Mouse (Mus musculus): Measurements from ENCODE around the gene Olfr642. TPM values are rescaled to one million over a fixed set of nuclear protein-coding genes. Genes with fewer than 3 reads are reported as not detected.

Gene Olfr642
- polyA plus RNA-seq, 1 experiment from 2014 or later, result not detected

- Histone ChIP-seq H3K36me3 (ENCODE audit: control insufficient read depth, insufficient read depth, low read length) (no peaks in the 10 kb centered on the region), H3K9me3 (ENCODE audit: control insufficient read depth, low read length) (no peaks in the 10 kb centered on the region), H3K27me3 (ENCODE audit: control insufficient read depth, insufficient read depth, low read length) (no peaks in the 10 kb centered on the region), H3K4me2 (replicated peaks; ENCODE audit: low read depth) (no peak within 1 kb of the TSS), H3K4me3 (ENCODE audit: low read depth, low read length) (no peak within 1 kb of the TSS), H3K27ac (replicated peaks) (no peak within 1 kb of the TSS), H3K4me1 (replicated peaks; ENCODE audit: control insufficient read depth, insufficient read depth) (no peaks in the 10 kb centered on the region), H3K9ac (ENCODE audit: low read length) (no peak within 1 kb of the TSS)
- no peak for ATAC-seq (ENCODE audit: low FRiP score, low TSS enrichment)
- 67% methylated on average over 1 of the region's 1 CpGs for WGBS
- TF ChIP-seq CTCF (IDR thresholded peaks at IDR 0.05; ENCODE audit: low read depth) (no peak), EP300 (optimal IDR thresholded peaks at IDR 0.05) (no peak)
- no peak for DNase-seq (ENCODE audit: low spot score)
Measured at GRCm38 (mm10) chr7:104035145-104035544, 17.3 kb downstream of the Olfr642 start, which contains the start of gene Olfr641. Gene Olfr641 (plus strand): TSS chr7:104035445.

- H3K36me3 ChIP-seq (ENCODE audit: control insufficient read depth, insufficient read depth, low read length), result no peaks in the 10 kb centered on the region
- H3K4me1 ChIP-seq (replicated peaks; ENCODE audit: control insufficient read depth, insufficient read depth), result no peaks in the 10 kb centered on the region
- no peak overlapping the region for H3K27ac ChIP-seq (replicated peaks)
- TF ChIP-seq EP300 (optimal IDR thresholded peaks at IDR 0.05) (no peak), CTCF (IDR thresholded peaks at IDR 0.05; ENCODE audit: low read depth) (no peak)
- H3K4me3 ChIP-seq (ENCODE audit: low read depth, low read length), result no peak overlapping the region
- no peak for DNase-seq (ENCODE audit: low spot score)
- no peak for ATAC-seq (ENCODE audit: low FRiP score, low TSS enrichment)
- WGBS, result 80% methylated on average over 3 of the region's 3 CpGs
- H3K4me2 ChIP-seq (replicated peaks; ENCODE audit: low read depth), result no peak overlapping the region
- H3K9ac ChIP-seq (ENCODE audit: low read length), result no peak overlapping the region
- no peaks in the 10 kb centered on the region for H3K27me3 ChIP-seq (ENCODE audit: control insufficient read depth, insufficient read depth, low read length)
- no peaks in the 10 kb centered on the region for H3K9me3 ChIP-seq (ENCODE audit: control insufficient read depth, low read length)
Measured at GRCm38 (mm10) chr7:104026978-104027377, 25.5 kb downstream of the Olfr642 start.

- Histone ChIP-seq H3K9me3 (ENCODE audit: control insufficient read depth, low read length) (no peaks in the 10 kb centered on the region), H3K9ac (ENCODE audit: low read length) (no peak within 1 kb of the TSS), H3K4me3 (ENCODE audit: low read depth, low read length) (no peak within 1 kb of the TSS), H3K4me2 (replicated peaks; ENCODE audit: low read depth) (no peak within 1 kb of the TSS), H3K4me1 (replicated peaks; ENCODE audit: control insufficient read depth, insufficient read depth) (no peaks in the 10 kb centered on the region), H3K27me3 (ENCODE audit: control insufficient read depth, insufficient read depth, low read length) (no peaks in the 10 kb centered on the region), H3K36me3 (ENCODE audit: control insufficient read depth, insufficient read depth, low read length) (no peaks in the 10 kb centered on the region), H3K27ac (replicated peaks) (no peak within 1 kb of the TSS)
- ATAC-seq (ENCODE audit: low FRiP score, low TSS enrichment), result no peak
- 77% methylated on average over 6 of the region's 6 CpGs for WGBS
- DNase-seq (ENCODE audit: low spot score), result no peak
- TF ChIP-seq EP300 (optimal IDR thresholded peaks at IDR 0.05), result no peak
- TF ChIP-seq CTCF (IDR thresholded peaks at IDR 0.05; ENCODE audit: low read depth), result no peak
Measured at GRCm38 (mm10) chr7:104025473-104025872, 27.0 kb downstream of the Olfr642 start, which contains the start of gene Olfr640. Gene Olfr640 (minus strand): TSS chr7:104025573.

GRCm38 (mm10) chr7:104021651-104022050 lies 30.8 kb downstream of the Olfr642 start:
- Histone ChIP-seq H3K27ac (replicated peaks) (no peak overlapping the region), H3K9me3 (ENCODE audit: control insufficient read depth, low read length) (no peaks in the 10 kb centered on the region), H3K36me3 (ENCODE audit: control insufficient read depth, insufficient read depth, low read length) (no peaks in the 10 kb centered on the region), H3K9ac (ENCODE audit: low read length) (no peak overlapping the region), H3K4me3 (ENCODE audit: low read depth, low read length) (no peak overlapping the region), H3K4me2 (replicated peaks; ENCODE audit: low read depth) (no peak overlapping the region), H3K27me3 (ENCODE audit: control insufficient read depth, insufficient read depth, low read length) (no peaks in the 10 kb centered on the region), H3K4me1 (replicated peaks; ENCODE audit: control insufficient read depth, insufficient read depth) (no peaks in the 10 kb centered on the region)
- 88% methylated on average over 6 of the region's 6 CpGs for WGBS
- ATAC-seq (ENCODE audit: low FRiP score, low TSS enrichment) (no peak), DNase-seq (ENCODE audit: low spot score) (no peak)
- TF ChIP-seq EP300 (optimal IDR thresholded peaks at IDR 0.05) (no peak), CTCF (IDR thresholded peaks at IDR 0.05; ENCODE audit: low read depth) (no peak)

GRCm38 (mm10) chr7:104018953-104019352 lies 33.5 kb downstream of the Olfr642 start:
- H3K4me2 ChIP-seq (replicated peaks; ENCODE audit: low read depth), result no peak overlapping the region
- H3K27ac ChIP-seq (replicated peaks), result no peak overlapping the region
- no peak for TF ChIP-seq EP300 (optimal IDR thresholded peaks at IDR 0.05)
- no peak for ATAC-seq (ENCODE audit: low FRiP score, low TSS enrichment)
- no peak overlapping the region for H3K9ac ChIP-seq (ENCODE audit: low read length)
- no peaks in the 10 kb centered on the region for H3K9me3 ChIP-seq (ENCODE audit: control insufficient read depth, low read length)
- 71% methylated on average over 1 of the region's 1 CpGs for WGBS
- no peak for DNase-seq (ENCODE audit: low spot score)
- H3K4me3 ChIP-seq (ENCODE audit: low read depth, low read length), result no peak overlapping the region
- no peaks in the 10 kb centered on the region for H3K27me3 ChIP-seq (ENCODE audit: control insufficient read depth, insufficient read depth, low read length)
- no peaks in the 10 kb centered on the region for H3K36me3 ChIP-seq (ENCODE audit: control insufficient read depth, insufficient read depth, low read length)
- no peaks in the 10 kb centered on the region for H3K4me1 ChIP-seq (replicated peaks; ENCODE audit: control insufficient read depth, insufficient read depth)

- H3K27me3 ChIP-seq (ENCODE audit: control insufficient read depth, insufficient read depth, low read length), result no peaks in the 10 kb centered on the region
- ATAC-seq (ENCODE audit: low FRiP score, low TSS enrichment), result no peak
- no peaks in the 10 kb centered on the region for H3K4me1 ChIP-seq (replicated peaks; ENCODE audit: control insufficient read depth, insufficient read depth)
- DNase-seq (ENCODE audit: low spot score), result no peak
- H3K9ac ChIP-seq (ENCODE audit: low read length), result no peak within 1 kb of the TSS
- no peak within 1 kb of the TSS for H3K4me2 ChIP-seq (replicated peaks; ENCODE audit: low read depth)
- TF ChIP-seq CTCF (IDR thresholded peaks at IDR 0.05; ENCODE audit: low read depth) (no peak), EP300 (optimal IDR thresholded peaks at IDR 0.05) (no peak)
- no peak within 1 kb of the TSS for H3K4me3 ChIP-seq (ENCODE audit: low read depth, low read length)
- H3K36me3 ChIP-seq (ENCODE audit: control insufficient read depth, insufficient read depth, low read length), result no peaks in the 10 kb centered on the region
- no peaks in the 10 kb centered on the region for H3K9me3 ChIP-seq (ENCODE audit: control insufficient read depth, low read length)
- H3K27ac ChIP-seq (replicated peaks), result no peak within 1 kb of the TSS
Measured at GRCm38 (mm10) chr7:104017203-104017602, 35.3 kb downstream of the Olfr642 start, which contains the start of gene Olfr639. Gene Olfr639 (minus strand): TSS chr7:104017303.

Data from stomach, postnatal 0 days (tissue).